Mouse (Mus musculus) lung, adult 2 months (tissue): ENCODE measurements around the gene Hist2h2bb. TPM values are rescaled to one million over a fixed set of nuclear protein-coding genes. Genes with fewer than 3 reads are reported as not detected.

Experiments
- DNase-seq: peaks from one replicate; pipeline ENCODE4 v3.0.0; 2022
- H3K4me1 ChIP-seq: fragments of 200-500 bp; 2 replicates; pipeline ENCODE4 v1.6.1; 2011; ENCODE audit warnings: low read length; ENCODE audit not compliant: control insufficient read depth, insufficient read depth
- H3K4me3 ChIP-seq: fragments of 200-500 bp; replicated peaks from 2 replicates; pipeline ENCODE3; 2011; ENCODE audit warnings: low read depth, mild to moderate bottlenecking, control low read depth, low read length; ENCODE audit errors: extremely low read depth
- CTCF ChIP-seq: fragments of 200-500 bp; IDR thresholded peaks from 2 replicates; pipeline ENCODE4 v1.5.1; 2011; ENCODE audit warnings: mild to moderate bottlenecking, low read length, control low read depth; ENCODE audit not compliant: insufficient read depth
- POLR2A ChIP-seq: fragments of 200-500 bp; IDR thresholded peaks from 2 replicates; pipeline ENCODE4 v1.6.1; 2011; ENCODE audit warnings: low read depth, mild to moderate bottlenecking, control low read depth, low read length, borderline replicate concordance; ENCODE audit errors: extremely low read depth
- WGBS: fragments of 180-500 bp; shearing (Covaris S2); methylation state at CpG from one replicate; pipeline ENCODE4 v1.1.7; 2018; 5-methylcytosine and 5-hydroxymethylcytosine counted together
- polyA plus RNA-seq: library from polyadenylated mRNA; depleted of rRNA; stranded (reverse); fragments of >200 nt; gene quantifications from 2 replicates; pipeline ENCODE4 v1.2.3, GENCODE M21; 2012

The Hist2h2bb gene
- polyA plus RNA-seq, 1 experiment = 1.8 TPM

DNA sequence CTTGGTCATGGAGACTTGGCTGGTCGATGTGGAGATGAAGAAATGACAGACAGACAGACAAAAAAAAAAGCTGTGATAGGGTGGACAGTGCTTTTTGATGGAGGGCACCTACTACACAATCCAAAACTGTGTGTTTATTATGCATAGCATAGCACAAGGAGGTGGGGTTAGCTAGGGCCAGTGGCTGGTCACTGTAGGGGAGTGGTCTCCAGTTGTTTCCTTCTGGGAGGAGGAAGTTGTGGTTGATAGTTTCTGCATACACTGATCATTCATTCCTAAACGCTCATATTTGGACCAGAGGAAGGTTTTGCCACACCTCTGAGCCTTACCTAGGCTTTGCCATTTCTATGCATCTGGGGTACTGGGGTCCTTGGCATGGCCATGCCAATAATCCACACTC is 39.1 kb upstream of the Hist2h2bb start:
- no peak for DNase-seq
- Histone ChIP-seq H3K4me1 (no peaks in the 10 kb centered on the region; the same call in 1 of the 2 replicates), H3K4me3 (no peak overlapping the region)
- 58% methylated on average over 2 of the region's 2 CpGs for WGBS
- TF ChIP-seq POLR2A = no peak
- TF ChIP-seq CTCF = no peak

DNA sequence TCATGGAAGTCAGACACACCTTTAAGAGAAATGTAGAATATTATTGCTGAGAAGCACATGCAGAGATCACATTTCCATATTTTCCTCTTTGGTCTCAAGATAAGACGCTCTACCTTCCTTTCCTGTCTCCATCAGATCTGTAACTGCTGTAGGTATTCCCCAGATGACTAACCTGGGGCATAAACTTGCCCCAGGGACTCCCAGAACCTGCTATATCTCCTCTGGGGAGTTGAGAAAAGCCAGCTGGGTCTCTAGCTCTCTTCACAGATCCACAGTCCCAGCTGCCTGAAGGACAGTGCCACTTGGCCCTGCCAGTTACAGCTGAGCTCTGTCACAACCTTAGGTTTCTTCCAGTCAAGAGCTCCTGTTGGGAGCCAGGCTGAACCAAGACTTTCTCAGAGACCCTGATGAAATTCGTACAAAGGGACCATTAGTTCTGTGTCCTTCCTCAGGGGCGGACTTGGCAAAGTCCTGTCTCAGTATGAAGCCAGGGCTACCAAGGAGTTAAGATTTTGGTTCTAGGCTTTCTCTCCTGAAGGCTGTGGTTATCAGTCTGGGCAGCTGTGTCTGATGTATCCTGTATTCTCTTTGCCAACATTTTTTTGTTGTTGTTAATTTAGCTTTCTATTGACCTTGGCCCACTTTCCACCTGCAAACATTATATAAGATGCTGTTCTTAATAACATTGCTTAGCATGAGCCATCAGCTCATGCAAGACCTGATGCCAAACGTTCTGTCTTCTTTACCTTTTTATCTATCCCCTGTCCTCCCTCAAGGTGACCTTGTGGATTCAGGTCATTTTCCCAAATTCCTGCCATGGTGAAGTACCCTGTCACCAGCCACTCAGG is 38.4 kb upstream of the Hist2h2bb start:
- H3K4me1 ChIP-seq = no peaks in the 10 kb centered on the region; the same call in 1 of the 2 replicates
- H3K4me3 ChIP-seq = no peak overlapping the region
- 73% methylated on average over 4 of the region's 4 CpGs for WGBS
- TF ChIP-seq POLR2A (no peak), CTCF (no peak)
- DNase-seq = no peak

DNA sequence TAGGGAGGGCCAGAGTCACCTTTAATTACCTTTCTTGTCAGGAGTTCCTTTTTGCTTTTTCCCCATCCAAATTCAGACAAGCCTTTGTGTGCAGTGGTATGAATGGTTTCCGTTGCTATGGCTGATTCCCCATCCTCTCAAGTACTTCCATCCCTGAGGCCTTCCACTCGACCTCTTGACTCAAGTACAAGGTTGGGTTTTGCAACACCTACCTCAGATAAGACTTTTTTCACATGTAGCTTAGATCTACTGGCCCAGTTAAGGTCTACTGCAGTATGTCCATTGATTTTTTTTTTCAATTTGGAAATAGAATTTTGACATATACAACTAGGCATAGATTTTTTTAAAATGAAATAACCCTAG is 37.8 kb upstream of the Hist2h2bb start:
- no peak for DNase-seq
- WGBS = 52% methylated on average over 2 of the region's 2 CpGs
- Histone ChIP-seq H3K4me1 (no peaks in the 10 kb centered on the region; the same call in 1 of the 2 replicates), H3K4me3 (no peak overlapping the region)
- TF ChIP-seq CTCF (no peak), POLR2A (no peak)

DNA sequence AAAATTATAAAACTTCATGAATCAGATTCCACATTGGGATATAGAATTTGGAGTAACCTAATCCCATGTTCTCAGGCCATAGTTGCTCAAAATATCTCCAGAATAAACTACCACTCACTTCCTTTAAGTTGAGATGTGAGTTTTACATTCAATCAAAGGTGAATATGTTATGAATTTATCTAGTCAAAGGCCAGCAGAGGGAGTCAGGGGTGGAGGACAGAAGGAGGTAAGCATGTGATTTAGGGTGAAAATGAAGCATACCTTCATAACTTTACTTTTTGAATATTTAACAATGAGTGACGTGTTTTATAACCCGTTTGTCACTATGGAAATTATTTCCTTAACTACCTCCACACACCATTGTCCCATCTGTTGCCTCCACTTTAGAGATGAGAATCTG is 34.6 kb upstream of the Hist2h2bb start:
- Histone ChIP-seq H3K4me1 (peaks cover 5% of the 10 kb centered on the region; the same call in 1 of the 2 replicates), H3K4me3 (no peak overlapping the region)
- 91% methylated on average over 2 of the region's 2 CpGs for WGBS
- DNase-seq = no peak
- TF ChIP-seq CTCF = no peak

DNA sequence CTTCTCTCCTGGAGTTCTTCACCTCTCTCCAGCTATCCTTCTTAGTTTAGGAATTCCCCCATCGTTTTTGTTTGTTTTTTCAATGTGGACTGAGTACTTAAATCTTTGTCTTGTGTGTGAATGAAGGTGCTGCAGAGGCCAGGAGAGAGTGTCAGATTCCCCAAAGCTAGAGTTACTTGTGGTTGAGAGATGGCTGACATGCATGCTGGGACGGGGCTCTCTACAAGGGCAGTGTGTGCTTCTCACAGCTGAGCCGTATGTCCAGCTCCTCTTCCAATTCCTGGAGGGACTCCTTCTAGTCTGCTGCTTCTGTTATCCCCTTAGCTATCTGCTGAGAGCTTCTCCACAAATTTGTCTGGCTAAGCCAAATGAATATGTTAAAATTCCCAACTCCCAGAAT is 33.7 kb upstream of the Hist2h2bb start:
- H3K4me3 ChIP-seq = no peak overlapping the region
- no peak for TF ChIP-seq CTCF
- no peak for TF ChIP-seq POLR2A
- H3K4me1 ChIP-seq = peaks cover 5% of the 10 kb centered on the region; the same call in 1 of the 2 replicates
- 49% methylated on average over 3 of the region's 3 CpGs for WGBS
- no peak for DNase-seq

DNA sequence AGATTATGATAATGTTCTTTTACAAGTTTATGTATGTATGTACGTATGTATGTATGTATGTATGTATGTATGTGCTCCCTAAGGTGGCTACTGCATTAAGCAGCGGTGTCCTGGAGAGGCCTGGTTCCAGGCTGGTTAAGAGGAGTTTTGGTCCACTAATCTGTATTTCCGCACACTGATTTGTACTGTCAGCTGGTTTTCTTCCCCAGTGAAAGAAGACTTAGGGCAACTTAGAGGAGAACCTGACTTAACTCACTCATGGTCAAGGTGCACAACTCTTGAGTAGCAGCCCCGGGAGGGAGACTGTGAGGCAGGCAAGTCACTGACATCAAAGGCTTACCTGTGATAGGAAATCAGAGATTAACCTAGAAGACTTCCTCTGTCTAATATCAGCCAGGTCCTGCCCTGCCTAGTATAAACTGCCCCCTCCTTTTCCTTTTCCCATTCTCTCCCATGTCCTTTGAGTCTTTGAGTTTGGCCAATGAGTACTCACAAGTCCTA is 32.7 kb upstream of the Hist2h2bb start:
- 79% methylated on average over 4 of the region's 4 CpGs for WGBS
- no peak overlapping the region for H3K4me3 ChIP-seq
- TF ChIP-seq POLR2A = no peak
- no peak for TF ChIP-seq CTCF

DNA sequence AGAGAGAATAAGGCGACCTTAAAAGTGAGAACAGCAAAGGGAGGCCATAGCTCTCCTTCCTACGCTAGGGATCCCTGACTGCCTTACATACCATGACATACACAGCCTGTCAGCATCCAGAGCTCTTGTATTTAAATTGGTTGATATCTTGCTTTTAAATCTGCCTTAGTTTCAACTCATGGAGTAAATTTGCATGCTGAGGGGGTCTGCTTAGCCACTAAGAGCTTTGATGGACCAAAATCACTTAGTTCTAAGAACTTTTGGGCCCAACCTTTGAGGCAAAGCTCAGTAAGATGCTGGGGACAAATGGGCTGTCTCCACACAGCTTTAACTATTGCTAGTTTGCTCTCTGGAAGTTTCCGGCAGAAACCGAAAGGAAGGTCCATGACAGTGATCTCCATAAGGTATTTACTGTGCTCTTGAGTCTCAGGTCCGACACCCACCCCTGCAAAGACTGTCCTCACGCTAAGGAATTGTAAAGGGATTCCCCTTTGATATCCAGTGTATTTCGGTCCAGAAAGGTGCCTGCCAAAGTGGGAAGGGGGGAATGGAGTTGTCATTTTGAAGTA is 32.1 kb upstream of the Hist2h2bb start:
- 60% methylated on average over 7 of the region's 7 CpGs for WGBS
- no peak for DNase-seq
- peaks cover 5% of the 10 kb centered on the region; the same call in 1 of the 2 replicates for H3K4me1 ChIP-seq
- no peak overlapping the region for H3K4me3 ChIP-seq
- no peak for TF ChIP-seq CTCF
- TF ChIP-seq POLR2A = no peak

More for the DNA sequence above, 32.7 kb upstream of the Hist2h2bb start:
- peaks cover 5% of the 10 kb centered on the region; the same call in 1 of the 2 replicates for H3K4me1 ChIP-seq
- no peak for DNase-seq

DNA sequence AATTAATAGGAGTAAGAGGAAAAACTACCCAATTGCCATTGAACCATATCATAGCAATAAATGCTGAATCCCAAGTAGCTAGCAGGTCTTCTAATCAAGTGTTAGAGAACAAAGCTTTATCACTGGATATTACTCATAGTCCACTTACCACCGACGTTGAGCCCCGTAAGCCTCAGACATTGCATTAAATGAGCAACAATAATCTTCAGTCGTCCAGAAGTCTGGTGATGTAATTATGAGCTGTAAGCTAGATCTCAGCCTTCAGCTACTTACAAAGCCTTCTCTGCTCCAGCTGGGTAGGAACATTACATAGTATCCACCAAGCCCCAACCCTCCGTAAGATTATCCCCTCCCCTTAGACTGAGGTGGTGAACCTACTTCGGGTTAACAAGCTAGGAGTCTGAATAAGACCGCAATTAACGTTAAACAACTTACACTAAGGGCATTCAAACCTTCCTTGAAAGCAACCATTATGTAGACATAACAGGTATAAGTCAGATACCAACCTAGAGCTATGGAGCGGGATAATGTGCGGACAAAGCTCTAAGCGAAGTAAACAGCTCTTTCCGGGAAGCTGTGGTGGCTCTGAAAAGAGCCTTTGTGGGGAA is 31.5 kb upstream of the Hist2h2bb start:
- 12% methylated on average over 12 of the region's 12 CpGs for WGBS
- Histone ChIP-seq H3K4me3 (no peak overlapping the region), H3K4me1 (peaks cover 5% of the 10 kb centered on the region; the same call in 1 of the 2 replicates)
- DNase-seq = no peak
- TF ChIP-seq POLR2A = no peak
- no peak for TF ChIP-seq CTCF

DNA sequence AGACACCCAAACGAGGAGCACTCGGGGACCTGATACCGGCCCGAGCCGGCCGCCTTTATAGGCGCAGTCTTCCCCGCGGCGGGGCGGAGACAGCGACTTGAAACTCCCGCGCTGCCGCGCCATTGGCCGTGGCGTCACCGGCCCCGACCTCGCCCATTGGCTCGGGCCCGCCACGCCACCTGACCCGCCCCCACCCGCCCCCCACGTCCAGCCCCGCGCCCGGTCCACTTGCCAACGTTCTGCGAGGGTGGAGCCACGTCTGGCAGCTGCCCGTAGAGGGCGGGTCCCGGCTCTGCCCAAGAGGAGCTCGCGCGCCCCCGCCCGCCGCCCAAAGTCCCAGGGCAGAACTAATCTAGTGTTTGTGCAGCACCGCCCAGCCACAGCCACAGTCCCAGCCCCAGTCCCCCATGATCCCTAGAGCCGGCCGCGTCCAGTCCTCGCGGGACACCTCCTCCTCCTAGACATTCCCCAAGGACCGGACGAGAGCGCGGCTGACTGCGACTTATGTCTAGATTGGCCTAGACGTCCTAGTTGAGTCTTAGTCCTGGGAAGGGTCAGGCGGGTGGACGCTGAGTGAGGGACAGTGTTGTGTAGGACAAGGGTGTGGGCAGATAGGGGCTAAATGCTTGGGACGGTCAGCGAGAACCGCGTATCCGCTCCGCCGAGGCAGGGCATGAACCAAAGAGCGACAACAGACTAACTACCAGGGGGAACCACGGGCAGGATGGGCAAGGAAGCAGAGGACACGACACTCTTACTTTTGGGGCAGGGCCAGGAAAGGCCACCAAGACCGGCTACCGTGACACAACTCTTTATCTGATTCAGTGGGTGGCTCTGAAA is 30.4 kb upstream of the Hist2h2bb start, which contains the start of gene Hist2h3c2:
Gene Hist2h3c2, minus strand, starts transcription at position 174 of the 840 bp plus-strand sequence.
- TF ChIP-seq POLR2A = peak; percentile 29; the same call in 1 of the 2 replicates

More for the DNA sequence above, 30.4 kb upstream of the Hist2h2bb start, which contains the start of gene Hist2h3c2:
- peaks cover 14% of the 10 kb centered on the region for H3K4me1 ChIP-seq
- WGBS = under 1% methylated on average over 29 of the region's 68 CpGs
- H3K4me3 ChIP-seq = peak within 1 kb of the TSS; percentile 54
- peak; percentile 57 for DNase-seq
